Mouse (Mus musculus) olfactory bulb, adult 2 months (tissue): ENCODE measurements around the gene Nup133. TPM values are rescaled to one million over a fixed set of nuclear protein-coding genes. Genes with fewer than 3 reads are reported as not detected.

Experiments used
- H3K27ac ChIP-seq: fragments of 200-500 bp; 2 replicates; pipeline ENCODE4 v1.5.1; 2012; ENCODE audit warnings: low read depth, low read length; ENCODE audit not compliant: insufficient read depth
- H3K4me1 ChIP-seq: fragments of 200-500 bp; 2 replicates; pipeline ENCODE4 v1.6.1; 2012; ENCODE audit warnings: low read length; ENCODE audit not compliant: control insufficient read depth, insufficient read depth
- H3K4me3 ChIP-seq: fragments of 200-500 bp; 2 replicates; pipeline ENCODE4 v1.5.1; 2012; ENCODE audit warnings: mild to moderate bottlenecking, low read depth, low read length, moderate library complexity; ENCODE audit not compliant: insufficient read depth
- CTCF ChIP-seq: fragments of 200-500 bp; IDR thresholded peaks from 2 replicates; pipeline ENCODE4 v1.5.1; 2012; ENCODE audit warnings: low read depth, mild to moderate bottlenecking, low read length, moderate library complexity; ENCODE audit not compliant: insufficient read depth
- POLR2A ChIP-seq: fragments of 200-500 bp; IDR thresholded peaks from 2 replicates; pipeline ENCODE4 v1.6.1; 2012; ENCODE audit warnings: mild to moderate bottlenecking, low read depth, low read length, moderate library complexity; ENCODE audit not compliant: insufficient read depth
- WGBS: fragments of 180-500 bp; shearing (Covaris S2); methylation state at CpG from one replicate; pipeline ENCODE4 v1.1.7; 2018; 5-methylcytosine and 5-hydroxymethylcytosine counted together
- polyA plus RNA-seq: library from polyadenylated mRNA; stranded (reverse); fragments of >200 nt; gene quantifications from 2 replicates; pipeline ENCODE4 v1.2.4, GENCODE M21; 2012; ENCODE audit warnings: low replicate concordance; ENCODE audit not compliant: missing spikeins, insufficient read depth, insufficient read length

Gene Nup133
- polyA plus RNA-seq, 1 experiment = not detected

GRCm38 (mm10) chr8:123894502-123895097, 54.5 kb downstream of the Nup133 start, which contains the start of gene Acta1:
Gene Acta1 (minus strand): TSS chr8:123894751.
- peaks cover 33% of the 10 kb centered on the region for H3K4me1 ChIP-seq
- H3K4me3 ChIP-seq = no peak within 1 kb of the TSS
- TF ChIP-seq POLR2A (no peak), CTCF (no peak)
- no peak within 1 kb of the TSS for H3K27ac ChIP-seq
- 57% methylated on average over 15 of the region's 15 CpGs for WGBS

GRCm38 (mm10) chr8:123893413-123893812, 55.7 kb downstream of the Nup133 start:
- 91% methylated on average over 11 of the region's 11 CpGs for WGBS
- peaks cover 33% of the 10 kb centered on the region for H3K4me1 ChIP-seq
- no peak overlapping the region for H3K27ac ChIP-seq
- no peak overlapping the region for H3K4me3 ChIP-seq
- no peak for TF ChIP-seq POLR2A
- TF ChIP-seq CTCF = no peak

DNA sequence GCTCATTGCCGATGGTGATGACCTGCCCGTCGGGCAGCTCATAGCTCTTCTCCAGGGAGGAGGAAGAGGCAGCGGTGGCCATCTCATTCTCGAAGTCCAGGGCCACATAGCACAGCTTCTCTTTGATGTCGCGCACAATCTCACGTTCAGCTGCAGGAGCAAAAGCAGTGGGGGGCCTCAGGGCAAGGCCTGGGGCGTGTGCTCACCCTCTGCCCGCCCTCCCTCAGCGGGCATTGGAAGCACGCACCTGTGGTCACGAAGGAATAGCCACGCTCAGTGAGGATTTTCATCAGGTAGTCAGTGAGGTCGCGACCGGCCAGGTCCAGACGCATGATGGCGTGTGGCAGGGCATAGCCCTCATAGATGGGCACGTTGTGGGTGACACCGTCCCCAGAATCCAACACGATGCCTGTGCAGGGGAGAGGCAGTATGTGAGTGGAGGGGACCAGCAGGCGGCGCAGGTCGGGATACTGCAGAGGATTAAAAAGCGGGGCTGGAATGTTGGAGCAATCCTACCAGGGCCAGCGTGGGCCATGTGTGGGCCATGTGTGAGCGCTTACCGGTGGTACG, 56.4 kb downstream of the Nup133 start:
- H3K27ac ChIP-seq = peak overlapping the region; percentile 90
- 20% methylated on average over 30 of the region's 30 CpGs for WGBS
- peak overlapping the region; percentile 49 for H3K4me3 ChIP-seq
- H3K4me1 ChIP-seq = peaks cover 33% of the 10 kb centered on the region
- TF ChIP-seq CTCF (no peak), POLR2A (no peak)

DNA sequence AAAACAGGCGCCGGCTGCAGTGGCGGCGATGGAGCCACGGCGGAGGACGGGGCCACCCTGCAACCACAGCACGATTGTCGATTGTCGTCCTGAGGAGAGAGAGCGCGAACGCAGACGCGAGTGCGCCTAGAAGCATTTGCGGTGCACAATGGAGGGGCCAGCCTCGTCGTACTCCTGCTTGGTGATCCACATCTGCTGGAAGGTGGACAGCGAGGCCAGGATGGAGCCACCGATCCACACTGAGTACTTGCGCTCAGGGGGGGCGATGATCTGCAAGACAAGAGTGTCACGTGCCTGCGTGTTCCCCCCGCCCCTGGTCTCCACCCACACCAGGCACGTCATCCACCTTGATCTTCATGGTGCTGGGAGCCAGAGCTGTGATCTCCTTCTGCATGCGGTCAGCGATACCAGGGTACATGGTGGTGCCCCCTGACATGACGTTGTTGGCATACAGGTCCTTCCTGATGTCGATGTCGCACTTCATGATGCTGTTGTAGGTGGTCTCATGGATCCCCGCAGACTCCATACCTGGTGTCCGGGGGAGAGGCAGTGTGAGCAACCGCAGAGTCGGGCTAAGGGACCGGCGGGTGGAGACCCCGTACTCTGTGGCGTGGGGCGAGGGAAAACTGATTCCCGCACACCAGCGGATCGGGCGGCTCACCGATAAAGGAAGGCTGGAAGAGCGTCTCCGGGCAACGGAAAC, 57.0 kb downstream of the Nup133 start:
- Histone ChIP-seq H3K4me3 (peak overlapping the region; percentile 49), H3K4me1 (peaks cover 33% of the 10 kb centered on the region), H3K27ac (peak overlapping the region; percentile 90)
- WGBS = under 1% methylated on average over 49 of the region's 49 CpGs
- TF ChIP-seq CTCF (no peak), POLR2A (peak; percentile 90)

DNA sequence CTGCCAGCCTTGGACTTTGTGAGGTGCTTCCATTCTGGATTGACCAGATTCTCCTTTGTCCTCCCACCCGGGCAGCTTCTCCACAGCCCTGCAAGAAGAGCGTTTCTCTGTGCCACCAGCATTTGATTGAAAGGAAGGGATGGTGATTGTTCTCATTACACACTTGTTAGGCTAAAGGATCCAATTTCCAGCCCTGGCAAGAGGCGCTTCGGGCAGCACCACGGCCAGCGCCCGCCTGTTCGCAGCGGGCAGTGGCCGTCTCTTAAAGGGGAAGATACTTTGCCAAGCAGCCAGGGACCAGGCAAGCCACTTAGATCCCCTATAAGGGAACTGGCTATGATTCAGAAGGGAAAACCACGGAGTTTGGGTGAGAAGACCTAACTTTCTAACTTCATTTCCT, 57.8 kb downstream of the Nup133 start:
- peaks cover 31% of the 10 kb centered on the region for H3K4me1 ChIP-seq

GRCm38 (mm10) chr8:123889797-123890196, 59.3 kb downstream of the Nup133 start:
- no peak for TF ChIP-seq POLR2A
- no peak for TF ChIP-seq CTCF
- no peak overlapping the region for H3K27ac ChIP-seq
- peaks cover 36% of the 10 kb centered on the region for H3K4me1 ChIP-seq
- WGBS = 68% methylated on average over 4 of the region's 4 CpGs
- no peak overlapping the region for H3K4me3 ChIP-seq

More for the DNA sequence above, 57.8 kb downstream of the Nup133 start:
- WGBS = 6% methylated on average over 11 of the region's 11 CpGs
- H3K27ac ChIP-seq = peak overlapping the region; percentile 90
- H3K4me3 ChIP-seq = peak overlapping the region; percentile 49
- TF ChIP-seq POLR2A = no peak
- no peak for TF ChIP-seq CTCF

- H3K4me1 ChIP-seq = peaks cover 48% of the 10 kb centered on the region
- no peak for TF ChIP-seq POLR2A
- no peak for TF ChIP-seq CTCF
- H3K4me3 ChIP-seq = no peak overlapping the region
- 81% methylated on average over 2 of the region's 2 CpGs for WGBS
- H3K27ac ChIP-seq = no peak overlapping the region
Observed at GRCm38 (mm10) chr8:123887956-123888355, 61.1 kb downstream of the Nup133 start.

- WGBS = 75% methylated on average over 4 of the region's 4 CpGs
- TF ChIP-seq POLR2A (no peak), CTCF (no peak)
- Histone ChIP-seq H3K4me1 (peaks cover 47% of the 10 kb centered on the region), H3K27ac (no peak overlapping the region), H3K4me3 (no peak overlapping the region)
Observed at GRCm38 (mm10) chr8:123887163-123887562, 61.9 kb downstream of the Nup133 start.
